Mouse (Mus musculus): ENCODE results near the gene Tigit.

GRCm38 (mm10) chr16:43671972-43672371 lies 8.0 kb upstream of the Tigit start:
- TF ChIP-seq GATA1 (IDR thresholded peaks at IDR 0.05; ENCODE audit: low read length) (no peak), TAL1 (IDR thresholded peaks at IDR 0.05; ENCODE audit: low read length) (no peak)
